Mouse (Mus musculus): ENCODE results near the gene Scgb3a1. TPM values are rescaled to one million over a fixed set of nuclear protein-coding genes. Genes with fewer than 3 reads are reported as not detected.

The Scgb3a1 gene
- polyA plus RNA-seq, 1 experiment from 2014 or later: not detected

DNA sequence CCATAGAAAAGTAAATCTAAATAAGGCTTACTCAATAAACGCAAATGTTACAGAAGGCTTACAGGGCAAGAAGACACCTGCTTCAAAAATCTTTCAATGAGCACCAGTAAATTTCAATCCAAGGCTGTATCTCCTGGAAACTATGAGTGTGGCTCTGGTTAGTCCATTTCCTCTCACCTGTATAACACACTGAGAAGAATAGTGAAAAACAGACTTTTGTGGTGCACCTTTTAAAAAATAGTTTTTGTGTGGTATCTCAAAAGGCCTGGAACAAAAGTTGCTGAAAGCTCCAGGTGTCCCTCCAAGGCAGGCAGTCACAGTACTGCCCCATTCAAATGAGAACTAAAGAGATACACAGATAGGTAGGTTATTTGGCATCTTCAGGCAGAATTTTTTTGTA, 35.7 kb downstream of the Scgb3a1 start:
- ATAC-seq (replicated peaks; ENCODE audit: low FRiP score, low TSS enrichment, low read depth) (no peak), DNase-seq (ENCODE audit: low spot score) (no peak)
- H3K4me3 ChIP-seq (ENCODE audit: low read depth, low read length): no peak overlapping the region
- no peaks in the 10 kb centered on the region for H3K9me3 ChIP-seq (ENCODE audit: control insufficient read depth, low read length)
- no peak overlapping the region for H3K9ac ChIP-seq (ENCODE audit: low read length)
- H3K4me2 ChIP-seq (ENCODE audit: low read length): no peak overlapping the region
- no peaks in the 10 kb centered on the region for H3K4me1 ChIP-seq (replicated peaks; ENCODE audit: control insufficient read depth, insufficient read depth, low read length)
- H3K36me3 ChIP-seq (ENCODE audit: control insufficient read depth, insufficient read depth, low read length): peaks cover 50% of the 10 kb centered on the region
- no peaks in the 10 kb centered on the region for H3K27me3 ChIP-seq (replicated peaks; ENCODE audit: control insufficient read depth, insufficient read depth, low read length)
- 93% methylated on average over 1 of the region's 1 CpGs for WGBS
- H3K27ac ChIP-seq (ENCODE audit: low read depth): no peak overlapping the region

DNA sequence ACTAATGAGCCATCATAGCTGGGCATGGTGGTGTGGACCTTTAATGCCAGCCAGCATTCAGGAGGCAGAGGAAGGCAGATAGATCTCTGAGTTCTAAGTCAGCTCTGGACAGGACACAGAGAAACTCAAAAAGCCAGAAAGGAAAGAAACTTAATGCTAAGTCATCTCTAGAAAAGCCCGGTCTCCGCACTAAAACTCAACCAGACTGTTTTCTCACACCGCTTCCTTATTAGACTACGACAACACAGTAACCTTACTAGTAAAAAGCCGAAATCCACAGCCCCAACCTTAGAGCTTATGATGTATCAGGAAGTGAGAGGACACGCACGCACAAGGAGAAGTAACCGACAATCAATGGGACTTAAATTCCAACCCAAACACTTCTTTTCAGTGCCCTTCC, 38.6 kb downstream of the Scgb3a1 start:
- no peak for DNase-seq (ENCODE audit: low spot score)
- Histone ChIP-seq H3K9ac (ENCODE audit: low read length) (no peak overlapping the region), H3K4me2 (ENCODE audit: low read length) (no peak overlapping the region), H3K27me3 (replicated peaks; ENCODE audit: control insufficient read depth, insufficient read depth, low read length) (no peaks in the 10 kb centered on the region), H3K4me3 (ENCODE audit: low read depth, low read length) (no peak overlapping the region), H3K4me1 (replicated peaks; ENCODE audit: control insufficient read depth, insufficient read depth, low read length) (no peaks in the 10 kb centered on the region), H3K36me3 (ENCODE audit: control insufficient read depth, insufficient read depth, low read length) (peaks cover 70% of the 10 kb centered on the region), H3K27ac (ENCODE audit: low read depth) (no peak overlapping the region), H3K9me3 (ENCODE audit: control insufficient read depth, low read length) (no peaks in the 10 kb centered on the region)
- ATAC-seq (replicated peaks; ENCODE audit: low FRiP score, low TSS enrichment, low read depth): no peak
- 99% methylated on average over 8 of the region's 8 CpGs for WGBS

DNA sequence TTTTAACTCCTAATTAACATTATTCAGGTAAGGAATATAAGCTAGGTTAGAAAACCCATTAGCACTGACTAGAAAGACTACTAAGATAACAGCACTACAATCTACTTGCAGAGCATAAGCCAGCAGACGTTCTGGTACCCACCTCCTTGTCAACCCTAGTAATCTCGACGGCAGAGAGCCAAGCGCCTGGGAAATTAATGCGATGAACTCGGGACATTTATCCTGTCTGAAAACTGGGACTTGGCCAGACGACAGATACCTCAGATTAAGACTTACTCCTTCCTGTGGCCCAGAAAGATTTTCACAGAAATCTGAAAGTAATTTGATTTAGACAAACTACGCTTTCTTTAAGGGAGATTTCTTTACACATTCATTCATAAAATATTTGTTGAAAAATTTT, 41.4 kb downstream of the Scgb3a1 start:
- H3K4me2 ChIP-seq (ENCODE audit: low read length): no peak overlapping the region
- H3K9me3 ChIP-seq (ENCODE audit: control insufficient read depth, low read length): no peaks in the 10 kb centered on the region
- DNase-seq (ENCODE audit: low spot score) (no peak), ATAC-seq (replicated peaks; ENCODE audit: low FRiP score, low TSS enrichment, low read depth) (no peak)
- peaks cover 64% of the 10 kb centered on the region for H3K36me3 ChIP-seq (ENCODE audit: control insufficient read depth, insufficient read depth, low read length)
- H3K4me1 ChIP-seq (replicated peaks; ENCODE audit: control insufficient read depth, insufficient read depth, low read length): peaks cover 13% of the 10 kb centered on the region; the same call in 1 of the 2 replicates
- WGBS: 75% methylated on average over 8 of the region's 8 CpGs
- no peak overlapping the region for H3K4me3 ChIP-seq (ENCODE audit: low read depth, low read length)
- H3K27ac ChIP-seq (ENCODE audit: low read depth): no peak overlapping the region
- no peaks in the 10 kb centered on the region for H3K27me3 ChIP-seq (replicated peaks; ENCODE audit: control insufficient read depth, insufficient read depth, low read length)
- no peak overlapping the region for H3K9ac ChIP-seq (ENCODE audit: low read length)

DNA sequence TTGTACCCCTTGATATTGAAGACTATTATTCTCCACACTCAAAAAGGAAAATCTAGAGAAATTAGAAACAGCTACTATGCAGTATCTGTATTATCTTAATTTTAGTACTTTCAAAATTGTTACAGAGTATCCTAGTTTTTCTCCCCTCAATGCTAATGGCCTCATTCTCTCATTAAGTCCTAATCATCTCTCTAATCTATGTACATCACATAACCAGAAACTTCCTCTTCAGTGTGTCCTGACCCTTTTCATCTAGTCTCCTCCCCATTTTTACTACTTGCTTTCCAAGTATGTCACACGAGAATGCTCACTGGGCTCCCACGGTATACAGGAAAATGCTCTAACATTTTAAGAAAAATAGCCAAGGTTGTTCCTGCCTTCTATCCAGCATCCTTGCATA, 44.4 kb downstream of the Scgb3a1 start:
- H3K4me3 ChIP-seq (ENCODE audit: low read depth, low read length): no peak overlapping the region
- no peak overlapping the region for H3K9ac ChIP-seq (ENCODE audit: low read length)
- WGBS: 82% methylated on average over 2 of the region's 2 CpGs
- H3K4me1 ChIP-seq (replicated peaks; ENCODE audit: control insufficient read depth, insufficient read depth, low read length): peaks cover 26% of the 10 kb centered on the region; the same call in 1 of the 2 replicates
- H3K9me3 ChIP-seq (ENCODE audit: control insufficient read depth, low read length): no peaks in the 10 kb centered on the region
- peaks cover 43% of the 10 kb centered on the region; the same call in 1 of the 2 replicates for H3K36me3 ChIP-seq (ENCODE audit: control insufficient read depth, insufficient read depth, low read length)
- no peaks in the 10 kb centered on the region for H3K27me3 ChIP-seq (replicated peaks; ENCODE audit: control insufficient read depth, insufficient read depth, low read length)
- H3K4me2 ChIP-seq (ENCODE audit: low read length): no peak overlapping the region
- ATAC-seq (replicated peaks; ENCODE audit: low FRiP score, low TSS enrichment, low read depth) (no peak), DNase-seq (ENCODE audit: low spot score) (no peak)
- no peak overlapping the region for H3K27ac ChIP-seq (ENCODE audit: low read depth)

DNA sequence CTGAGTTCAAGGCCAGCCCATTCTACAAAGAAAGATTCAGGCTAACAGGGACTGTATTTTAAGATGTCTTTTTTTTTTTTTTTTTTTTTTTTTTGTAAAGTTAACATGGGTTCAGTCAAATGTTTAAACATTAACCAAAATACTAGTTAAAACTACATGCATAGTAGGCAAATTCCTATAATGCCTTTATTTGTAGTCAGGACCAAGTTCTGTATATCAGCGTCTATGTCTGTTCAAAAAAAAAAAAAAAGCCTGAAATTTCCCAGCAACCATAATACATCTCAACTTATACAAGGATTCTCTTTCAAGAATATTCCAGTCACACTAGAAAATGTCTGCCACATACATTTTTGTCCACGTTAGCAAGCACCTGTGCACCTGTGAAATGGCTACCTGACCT, 47.3 kb downstream of the Scgb3a1 start:
- ATAC-seq (replicated peaks; ENCODE audit: low FRiP score, low TSS enrichment, low read depth): no peak
- Histone ChIP-seq H3K27ac (ENCODE audit: low read depth) (no peak overlapping the region), H3K9ac (ENCODE audit: low read length) (0 out of 2 replicates have a peak overlapping the region, but pooled peaks have one; percentile 98), H3K4me3 (ENCODE audit: low read depth, low read length) (peak overlapping the region; percentile 86), H3K4me2 (ENCODE audit: low read length) (peak overlapping the region; percentile 66), H3K36me3 (ENCODE audit: control insufficient read depth, insufficient read depth, low read length) (peaks cover 26% of the 10 kb centered on the region; the same call in 1 of the 2 replicates), H3K4me1 (replicated peaks; ENCODE audit: control insufficient read depth, insufficient read depth, low read length) (peaks cover 30% of the 10 kb centered on the region; the same call in 1 of the 2 replicates), H3K9me3 (ENCODE audit: control insufficient read depth, low read length) (no peaks in the 10 kb centered on the region), H3K27me3 (replicated peaks; ENCODE audit: control insufficient read depth, insufficient read depth, low read length) (no peaks in the 10 kb centered on the region)
- 53% methylated on average over 2 of the region's 2 CpGs for WGBS
- DNase-seq (ENCODE audit: low spot score): no peak

DNA sequence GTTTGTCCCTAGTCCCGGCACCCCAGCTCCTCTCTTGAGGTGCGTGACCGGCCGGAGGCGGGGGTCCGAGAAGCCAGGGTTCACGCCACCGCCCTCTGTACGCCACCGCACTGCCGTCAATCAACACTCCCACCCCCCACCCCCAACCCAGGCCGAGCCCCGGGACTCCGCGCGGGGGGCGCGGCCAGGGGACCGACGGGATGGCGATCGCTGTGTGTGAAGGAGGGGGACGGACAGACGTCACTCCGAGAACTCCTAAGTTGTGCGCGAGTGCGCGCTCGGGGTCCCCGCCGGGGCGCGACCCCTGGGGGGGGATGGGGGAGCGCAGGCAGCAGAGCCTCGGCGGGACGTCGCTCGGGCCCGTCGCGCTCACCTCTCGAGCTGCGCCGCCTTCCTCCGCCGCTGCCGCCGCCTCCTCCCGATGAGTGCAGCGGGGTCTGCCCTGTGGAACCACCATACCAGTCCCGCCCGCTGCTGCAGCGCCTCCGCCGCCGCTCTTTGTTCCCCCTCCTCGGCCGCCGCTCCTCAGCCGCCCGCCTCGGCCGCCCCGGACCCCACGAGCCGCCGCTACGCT, 48.7 kb downstream of the Scgb3a1 start:
- H3K27me3 ChIP-seq (replicated peaks; ENCODE audit: control insufficient read depth, insufficient read depth, low read length): no peaks in the 10 kb centered on the region
- DNase-seq (ENCODE audit: low spot score): peak; percentile 69
- peaks cover 30% of the 10 kb centered on the region; the same call in 1 of the 2 replicates for H3K4me1 ChIP-seq (replicated peaks; ENCODE audit: control insufficient read depth, insufficient read depth, low read length)
- peaks cover 13% of the 10 kb centered on the region; the same call in 1 of the 2 replicates for H3K36me3 ChIP-seq (ENCODE audit: control insufficient read depth, insufficient read depth, low read length)
- peak; percentile 54 for ATAC-seq (replicated peaks; ENCODE audit: low FRiP score, low TSS enrichment, low read depth)
- peak overlapping the region; percentile 98 for H3K9ac ChIP-seq (ENCODE audit: low read length)
- peak overlapping the region; percentile 86 for H3K4me3 ChIP-seq (ENCODE audit: low read depth, low read length)
- H3K27ac ChIP-seq (ENCODE audit: low read depth): peak overlapping the region; percentile 91
- no peaks in the 10 kb centered on the region for H3K9me3 ChIP-seq (ENCODE audit: control insufficient read depth, low read length)
- peak overlapping the region; percentile 66 for H3K4me2 ChIP-seq (ENCODE audit: low read length)
- WGBS: under 1% methylated on average over 60 of the region's 70 CpGs

DNA sequence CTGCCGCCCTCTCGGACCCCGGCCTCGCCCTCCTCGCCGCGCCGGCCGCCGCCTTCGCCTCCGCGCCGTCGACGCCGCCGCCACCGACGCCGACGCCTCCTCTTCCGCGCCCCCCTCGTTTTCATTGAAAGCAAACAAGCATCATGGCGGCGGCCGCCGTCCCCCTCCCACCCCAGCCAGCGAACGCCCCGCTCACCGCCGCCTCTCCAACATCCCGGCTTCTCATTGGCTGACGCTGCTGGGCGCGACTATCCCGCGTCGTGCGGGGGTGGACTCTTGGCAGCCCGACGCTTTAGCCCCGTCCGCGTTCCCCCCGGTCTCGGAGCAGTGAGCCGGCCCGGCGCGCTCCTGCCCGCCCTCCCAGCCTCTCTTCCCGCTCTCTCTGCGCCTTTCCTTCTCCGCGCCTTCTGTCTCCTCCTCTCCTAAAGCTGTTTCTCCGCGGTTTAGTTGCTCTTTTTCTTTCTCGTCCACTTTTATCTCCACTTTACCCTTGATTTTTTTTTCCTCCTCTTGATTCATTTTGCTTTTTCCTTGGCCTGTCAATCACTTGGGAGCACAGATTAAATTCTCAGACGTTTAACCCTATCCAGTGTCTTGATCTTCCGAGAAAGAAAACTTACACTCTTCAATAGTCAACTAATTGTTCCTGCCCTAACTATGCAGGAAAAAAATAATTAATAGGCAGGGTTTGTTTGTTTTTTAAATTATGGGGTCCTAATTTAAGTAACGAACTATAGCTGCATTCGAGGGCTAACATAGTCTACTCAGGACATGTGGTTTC, 49.3 kb downstream of the Scgb3a1 start, which contains the start of gene Cnot6:
Cnot6 (minus strand) TSS at position 169 of the 781 bp plus-strand sequence.
- under 1% methylated on average over 52 of the region's 65 CpGs for WGBS
- Histone ChIP-seq H3K4me3 (ENCODE audit: low read depth, low read length) (peak within 1 kb of the TSS; percentile 86), H3K4me1 (replicated peaks; ENCODE audit: control insufficient read depth, insufficient read depth, low read length) (peaks cover 30% of the 10 kb centered on the region; the same call in 1 of the 2 replicates), H3K27me3 (replicated peaks; ENCODE audit: control insufficient read depth, insufficient read depth, low read length) (no peaks in the 10 kb centered on the region), H3K4me2 (ENCODE audit: low read length) (peak within 1 kb of the TSS; percentile 66), H3K27ac (ENCODE audit: low read depth) (peak within 1 kb of the TSS; percentile 91), H3K9ac (ENCODE audit: low read length) (peak within 1 kb of the TSS; percentile 98), H3K36me3 (ENCODE audit: control insufficient read depth, insufficient read depth, low read length) (0 out of 2 replicates have a peak, but pooled peaks cover 9% of the 10 kb centered on the region), H3K9me3 (ENCODE audit: control insufficient read depth, low read length) (no peaks in the 10 kb centered on the region)
- DNase-seq (ENCODE audit: low spot score): peak; percentile 98
- ATAC-seq (replicated peaks; ENCODE audit: low FRiP score, low TSS enrichment, low read depth): peak; percentile 96

DNA sequence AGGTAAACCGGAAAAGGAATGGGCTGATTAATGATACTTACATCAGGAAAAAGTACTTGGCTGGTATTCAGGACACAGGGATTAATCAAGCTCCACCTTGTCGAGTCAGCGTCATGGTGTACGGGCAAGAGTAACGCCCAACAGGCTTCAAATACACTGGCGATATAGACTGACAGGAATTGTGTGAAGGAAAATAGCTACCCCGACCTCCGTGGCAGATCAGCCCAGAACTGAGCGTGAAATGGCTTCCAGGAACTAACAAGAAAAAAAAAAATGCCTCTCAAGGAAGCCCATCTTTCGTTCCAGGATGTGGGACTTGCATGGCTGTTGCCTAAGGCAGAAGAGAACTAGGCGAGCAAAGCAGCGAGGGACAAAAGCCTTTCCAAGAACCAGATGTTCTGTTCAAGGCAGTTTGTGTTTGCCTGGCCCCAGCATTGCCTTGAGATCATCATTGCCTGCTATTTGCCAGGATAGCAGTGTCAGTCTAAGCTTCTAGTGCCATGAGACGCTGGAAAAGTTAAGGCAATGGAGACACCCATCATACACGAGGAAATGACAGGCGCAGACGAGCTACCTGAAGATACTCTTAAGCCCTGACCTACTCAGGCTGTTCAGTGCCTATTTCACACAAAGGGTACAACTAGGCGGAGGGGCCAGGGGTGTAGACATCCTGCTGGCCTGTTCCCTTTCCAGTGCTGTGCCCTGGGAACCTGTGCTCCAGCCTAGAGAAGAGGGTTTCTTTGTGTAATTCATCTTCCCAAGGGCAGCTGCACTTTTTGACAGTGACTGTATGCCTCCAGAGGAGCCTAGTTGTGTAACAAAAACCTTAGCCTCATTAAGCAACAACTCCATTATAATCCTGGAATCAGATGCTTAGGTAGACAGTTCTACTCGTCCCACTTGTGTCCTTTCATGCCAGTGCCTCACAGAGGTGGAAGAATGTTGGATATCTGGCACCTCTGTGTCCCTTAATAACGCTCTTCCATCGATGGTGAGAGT, 50.2 kb downstream of the Scgb3a1 start:
- Histone ChIP-seq H3K36me3 (ENCODE audit: control insufficient read depth, insufficient read depth, low read length) (0 out of 2 replicates have a peak, but pooled peaks cover 3% of the 10 kb centered on the region), H3K4me3 (ENCODE audit: low read depth, low read length) (peak overlapping the region; percentile 86), H3K27me3 (replicated peaks; ENCODE audit: control insufficient read depth, insufficient read depth, low read length) (no peaks in the 10 kb centered on the region), H3K4me2 (ENCODE audit: low read length) (peak overlapping the region; percentile 65), H3K9me3 (ENCODE audit: control insufficient read depth, low read length) (no peaks in the 10 kb centered on the region), H3K9ac (ENCODE audit: low read length) (peak overlapping the region; percentile 60), H3K4me1 (replicated peaks; ENCODE audit: control insufficient read depth, insufficient read depth, low read length) (peaks cover 28% of the 10 kb centered on the region; the same call in 1 of the 2 replicates), H3K27ac (ENCODE audit: low read depth) (peak overlapping the region; percentile 87)
- ATAC-seq (replicated peaks; ENCODE audit: low FRiP score, low TSS enrichment, low read depth) (peak; percentile 23; the same call in 1 of the 2 replicates), DNase-seq (ENCODE audit: low spot score) (peak; percentile 72)
- 33% methylated on average over 20 of the region's 20 CpGs for WGBS
